Mouse (Mus musculus): ENCODE measurements around the gene Mrps17.
"Not testable (repeated sequence)": the region's sequence is repeated elsewhere in the genome, so short reads cannot be mapped to it uniquely, and the experiment has no call there.

Gene Mrps17

GRCm38 (mm10) chr5:129715326-129715861, at the start of gene Mrps17:
Gene Mrps17 (plus strand): TSS chr5:129715497.
- DNase-seq: peak; percentile 88 to 91

GRCm38 (mm10) chr5:129666271-129666909, 48.9 kb upstream of the Mrps17 start:
- DNase-seq: no peak

GRCm38 (mm10) chr5:129667851-129668250, 47.4 kb upstream of the Mrps17 start:
- DNase-seq: no peak

GRCm38 (mm10) chr5:129669453-129670035, 45.8 kb upstream of the Mrps17 start:
- DNase-seq: no peak

GRCm38 (mm10) chr5:129670036-129670458, 45.2 kb upstream of the Mrps17 start, which contains the start of gene Zfp11:
Gene Zfp11 (minus strand): TSS chr5:129670099.
- DNase-seq: peak; percentile 43 to 54

GRCm38 (mm10) chr5:129685141-129685540, 30.2 kb upstream of the Mrps17 start:
- not testable (repeated sequence) for DNase-seq

GRCm38 (mm10) chr5:129687621-129688020, 27.7 kb upstream of the Mrps17 start:
- no peak for DNase-seq

GRCm38 (mm10) chr5:129690528-129690927, 24.8 kb upstream of the Mrps17 start:
- no peak for DNase-seq

GRCm38 (mm10) chr5:129700506-129700905, 14.8 kb upstream of the Mrps17 start:
- DNase-seq: no peak

GRCm38 (mm10) chr5:129701706-129702105, 13.6 kb upstream of the Mrps17 start:
- no peak for DNase-seq

- DNase-seq: no peak
Observed at GRCm38 (mm10) chr5:129703368-129703767, 11.9 kb upstream of the Mrps17 start.

- DNase-seq: no peak
Observed at GRCm38 (mm10) chr5:129708412-129708811, 6.9 kb upstream of the Mrps17 start, which contains the start of gene Sept14. Gene Sept14 (minus strand): TSS chr5:129708512.

- DNase-seq: no peak
Observed at GRCm38 (mm10) chr5:129717016-129717415, 1.7 kb downstream of the Mrps17 start.

GRCm38 (mm10) chr5:129720176-129720575, 4.9 kb downstream of the Mrps17 start:
- no peak for DNase-seq

GRCm38 (mm10) chr5:129724268-129724667, 9.0 kb downstream of the Mrps17 start:
- DNase-seq: no peak

GRCm38 (mm10) chr5:129724834-129725773, 9.8 kb downstream of the Mrps17 start, which contains the start of gene Nipsnap2:
Gene Nipsnap2 (plus strand): TSS chr5:129725063.
- DNase-seq: peak; percentile 93 to 96

GRCm38 (mm10) chr5:129725774-129726392, 10.6 kb downstream of the Mrps17 start:
- DNase-seq: peak in 1 of 2 experiments; percentile 8

GRCm38 (mm10) chr5:129726784-129727183, 11.5 kb downstream of the Mrps17 start:
- DNase-seq: no peak

- DNase-seq: no peak
Observed at GRCm38 (mm10) chr5:129729286-129729685, 14.0 kb downstream of the Mrps17 start.

GRCm38 (mm10) chr5:129730344-129730743, 15.0 kb downstream of the Mrps17 start:
- DNase-seq: no peak

- no peak for DNase-seq
Observed at GRCm38 (mm10) chr5:129731021-129731420, 15.7 kb downstream of the Mrps17 start.

GRCm38 (mm10) chr5:129740976-129741375, 25.7 kb downstream of the Mrps17 start:
- peak; percentile 23 for DNase-seq

Data from thymus, postnatal 36 days (tissue).